18 mouse cellular contexts compared by ENCODE assay signal in the genomic region with DNA sequence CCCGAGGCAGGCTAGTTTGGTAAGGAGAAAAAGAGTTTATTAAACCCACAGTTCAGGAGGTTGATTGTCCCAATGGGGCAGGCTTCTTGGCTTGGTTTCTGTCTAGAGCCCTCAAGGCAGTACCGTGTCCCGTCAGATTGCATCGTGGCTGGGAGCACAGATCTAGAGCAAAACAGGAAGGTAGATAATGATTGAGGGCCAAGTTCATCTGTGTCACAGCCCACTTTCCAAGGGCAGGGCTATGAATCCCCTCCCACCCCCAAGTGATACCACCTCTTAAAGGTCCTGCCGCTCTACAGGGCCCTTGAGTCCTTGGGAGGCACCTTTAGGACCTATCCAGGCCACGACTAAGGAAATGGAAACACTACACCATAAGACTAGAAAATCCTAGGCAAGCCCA.
A peak's percentile ranks its signal among the peaks of the same experiment; 100 is the strongest.
DNase-seq lines count a peak whose midpoint lies in the region; ATAC-seq and TF ChIP-seq lines count a peak whose summit lies in the region.
"Had no signal": no experiment of that assay in that cellular context is flagged by ENCODE, and none has a peak within 500 bp of the region (broad histone marks: within the 10 kb centered on the region; RNA-seq: fewer than 3 reads in every experiment).

No protein-coding gene starts in this region.

- H3K79me2 ChIP-seq in heart, adult 2 months (replicated peaks; ENCODE audit: control insufficient read depth, insufficient read depth, low read length): no peaks in the 10 kb centered on the region

- TF ChIP-seq CTCF in heart, adult 2 months (IDR thresholded peaks at IDR 0.05): no peak
- no peak for TF ChIP-seq CTCF in E14TG2a.4 (conservative IDR thresholded peaks at IDR 0.05; ENCODE audit: low read length)
- no peak for TF ChIP-seq CTCF in intestine, postnatal 0 days (IDR thresholded peaks at IDR 0.05; ENCODE audit: low read depth)

- no peak for ATAC-seq in heart, embryonic 11.5 days (replicated peaks; ENCODE audit: insufficient number of reproducible peaks, low FRiP score, low TSS enrichment)
- ATAC-seq in hindbrain, embryonic 16.5 days: no peak
- peak; percentile 31 for ATAC-seq in intestine, postnatal 0 days
- ATAC-seq: CD4-positive, CD25-positive, alpha-beta regulatory T cell, adult 4 months had no signal

- H3K4me3 ChIP-seq in heart, embryonic 11.5 days (ENCODE audit: low read depth, low read length): no peak overlapping the region
- no peak overlapping the region for H3K4me3 ChIP-seq in heart, adult 2 months
- H3K4me3 ChIP-seq in hindbrain, embryonic 10.5 days: no peak overlapping the region
- H3K4me3 ChIP-seq in hindbrain, embryonic 16.5 days (ENCODE audit: low read length): no peak overlapping the region
- H3K4me3 ChIP-seq in E14TG2a.4 (replicated peaks; ENCODE audit: low read length): peak overlapping the region; percentile 35
- H3K4me3 ChIP-seq in intestine, postnatal 0 days (ENCODE audit: low read depth, low read length): no peak overlapping the region
- H3K4me3 ChIP-seq: forebrain, embryonic 15.5 days; left cerebral cortex, adult 2 months had no signal

- 57% methylated on average over 6 of the region's 6 CpGs for WGBS in heart, embryonic 11.5 days (ENCODE audit: insufficient replicate concordance)
- 63% methylated on average over 6 of the region's 6 CpGs for WGBS in heart, adult 2 months
- 77% methylated on average over 6 of the region's 6 CpGs for WGBS in hindbrain, embryonic 10.5 days
- WGBS in hindbrain, embryonic 16.5 days: 88% methylated on average over 6 of the region's 6 CpGs
- WGBS in intestine, postnatal 0 days: 41% methylated on average over 6 of the region's 6 CpGs

- TF ChIP-seq EP300 in heart, adult 2 months (IDR thresholded peaks at IDR 0.05; ENCODE audit: insufficient read depth, low read depth, low read length): no peak

- no peak overlapping the region for H3K9ac ChIP-seq in heart, embryonic 11.5 days (ENCODE audit: low read depth, low read length)
- H3K9ac ChIP-seq in heart, adult 2 months (ENCODE audit: low read depth, low read length): no peak overlapping the region
- H3K9ac ChIP-seq in hindbrain, embryonic 16.5 days (ENCODE audit: low read depth, low read length): no peak overlapping the region
- no peak overlapping the region for H3K9ac ChIP-seq in intestine, postnatal 0 days (ENCODE audit: low read depth, low read length)
- H3K9ac ChIP-seq: forebrain, embryonic 15.5 days had no signal

- DNase-seq in heart, adult 2 months: no peak
- DNase-seq in hindbrain, embryonic 10.5 days (ENCODE audit: low spot score): no peak
- no peak for DNase-seq in right cerebral cortex, adult 2 months (ENCODE audit: low spot score in 2 of 2)
- DNase-seq: adrenal gland, postnatal 25 days; cerebellum, adult 8-10 months; embryo, embryonic 11 days; kidney, adult 2 months; left cerebral cortex, postnatal 4 days; liver; right cerebral cortex, adult 18-20 months had no signal

- H3K9me3 ChIP-seq in heart, embryonic 11.5 days (replicated peaks; ENCODE audit: control insufficient read depth, low read length): no peaks in the 10 kb centered on the region
- no peaks in the 10 kb centered on the region for H3K9me3 ChIP-seq in hindbrain, embryonic 10.5 days
- H3K9me3 ChIP-seq in hindbrain, embryonic 16.5 days (ENCODE audit: control insufficient read depth, low read length): no peaks in the 10 kb centered on the region
- no peaks in the 10 kb centered on the region for H3K9me3 ChIP-seq in E14TG2a.4 (ENCODE audit: low read length)
- H3K9me3 ChIP-seq in intestine, postnatal 0 days (ENCODE audit: control insufficient read depth): no peaks in the 10 kb centered on the region
- H3K9me3 ChIP-seq: forebrain, embryonic 15.5 days had no signal

- TF ChIP-seq POLR2A in heart, adult 2 months (IDR thresholded peaks at IDR 0.05; ENCODE audit: insufficient read depth, low read depth, low read length): no peak

- no peak overlapping the region for H3K4me2 ChIP-seq in heart, embryonic 11.5 days
- H3K4me2 ChIP-seq in hindbrain, embryonic 16.5 days (ENCODE audit: low read length): no peak overlapping the region
- no peak overlapping the region for H3K4me2 ChIP-seq in intestine, postnatal 0 days (replicated peaks; ENCODE audit: low read depth)
- H3K4me2 ChIP-seq: forebrain, embryonic 15.5 days had no signal

- 0 out of 2 replicates have a peak overlapping the region, but pooled peaks have one; percentile 3 for H3K27ac ChIP-seq in heart, embryonic 11.5 days (ENCODE audit: low read depth, low read length)
- no peak overlapping the region for H3K27ac ChIP-seq in heart, adult 2 months
- H3K27ac ChIP-seq in hindbrain, embryonic 10.5 days: peak overlapping the region; percentile 37
- H3K27ac ChIP-seq in hindbrain, embryonic 16.5 days (ENCODE audit: low read depth, low read length): no peak overlapping the region
- peak overlapping the region; percentile 51 for H3K27ac ChIP-seq in intestine, postnatal 0 days (ENCODE audit: low read depth, low read length)
- H3K27ac ChIP-seq: forebrain, embryonic 15.5 days; kidney, postnatal 0 days; left cerebral cortex, adult 2 months had no signal

- intact Hi-C loops in heart, adult 2 months (cut with DNase I): no loop called here

- no peaks in the 10 kb centered on the region for H3K27me3 ChIP-seq in heart, embryonic 11.5 days (ENCODE audit: control insufficient read depth, insufficient read depth, low read length)
- no peaks in the 10 kb centered on the region for H3K27me3 ChIP-seq in heart, adult 2 months (ENCODE audit: control insufficient read depth, insufficient read depth, low read length)
- H3K27me3 ChIP-seq in hindbrain, embryonic 10.5 days (ENCODE audit: insufficient read depth, poor library complexity, severe bottlenecking): no peaks in the 10 kb centered on the region
- no peaks in the 10 kb centered on the region for H3K27me3 ChIP-seq in hindbrain, embryonic 16.5 days (replicated peaks; ENCODE audit: control insufficient read depth, insufficient read depth, low read length)
- H3K27me3 ChIP-seq in E14TG2a.4 (ENCODE audit: insufficient read depth, low read length): no peaks in the 10 kb centered on the region
- H3K27me3 ChIP-seq in intestine, postnatal 0 days (replicated peaks; ENCODE audit: control insufficient read depth, insufficient read depth, low read length): no peaks in the 10 kb centered on the region
- H3K27me3 ChIP-seq: forebrain, embryonic 15.5 days had no signal

- H3K36me3 ChIP-seq in heart, embryonic 11.5 days (ENCODE audit: control insufficient read depth, insufficient read depth, low read length): peaks cover 5% of the 10 kb centered on the region; the same call in 1 of the 2 replicates
- no peaks in the 10 kb centered on the region for H3K36me3 ChIP-seq in heart, adult 2 months (ENCODE audit: control insufficient read depth, insufficient read depth, low read length)
- H3K36me3 ChIP-seq in hindbrain, embryonic 10.5 days: peaks cover 33% of the 10 kb centered on the region
- H3K36me3 ChIP-seq in hindbrain, embryonic 16.5 days (ENCODE audit: control insufficient read depth, insufficient read depth, low read length): no peaks in the 10 kb centered on the region
- peaks cover 8% of the 10 kb centered on the region; the same call in 1 of the 2 replicates for H3K36me3 ChIP-seq in E14TG2a.4 (ENCODE audit: insufficient read depth, low read length)
- peaks cover 22% of the 10 kb centered on the region; the same call in 1 of the 2 replicates for H3K36me3 ChIP-seq in intestine, postnatal 0 days (ENCODE audit: control insufficient read depth, insufficient read depth)
- H3K36me3 ChIP-seq: forebrain, embryonic 15.5 days had no signal

- peaks cover 38% of the 10 kb centered on the region for H3K4me1 ChIP-seq in heart, embryonic 11.5 days (ENCODE audit: control insufficient read depth, insufficient read depth, low read length)
- H3K4me1 ChIP-seq in heart, adult 2 months (ENCODE audit: control insufficient read depth, insufficient read depth, low read length): no peaks in the 10 kb centered on the region; the same call in 1 of the 2 replicates
- H3K4me1 ChIP-seq in hindbrain, embryonic 10.5 days (replicated peaks): peaks cover 54% of the 10 kb centered on the region
- no peaks in the 10 kb centered on the region for H3K4me1 ChIP-seq in hindbrain, embryonic 16.5 days (ENCODE audit: control insufficient read depth, insufficient read depth, low read depth, low read length)
- H3K4me1 ChIP-seq in E14TG2a.4 (replicated peaks; ENCODE audit: low read depth, low read length): peaks cover 76% of the 10 kb centered on the region
- peaks cover 12% of the 10 kb centered on the region for H3K4me1 ChIP-seq in intestine, postnatal 0 days (replicated peaks; ENCODE audit: control insufficient read depth, insufficient read depth, low read length)

Comparison
In these comparisons a context has a peak if more than half of its experiments do, and no peak if none do; other contexts are left out.
1. H3K27ac ChIP-seq: peak in heart, embryonic 11.5 days (single experiment), hindbrain, embryonic 10.5 days (single experiment) and intestine, postnatal 0 days (single experiment); none in heart, adult 2 months (single experiment) and hindbrain, embryonic 16.5 days (single experiment).